Mouse (Mus musculus) lung, adult 2 months (tissue): ENCODE measurements around the gene Epas1.

Experiments
- CTCF ChIP-seq: fragments of 200-500 bp; IDR thresholded peaks from 2 replicates; pipeline ENCODE4 v1.5.1; 2011; ENCODE audit warnings: mild to moderate bottlenecking, low read length, control low read depth; ENCODE audit not compliant: insufficient read depth
- POLR2A ChIP-seq: fragments of 200-500 bp; IDR thresholded peaks from 2 replicates; pipeline ENCODE4 v1.6.1; 2011; ENCODE audit warnings: low read depth, mild to moderate bottlenecking, control low read depth, low read length, borderline replicate concordance; ENCODE audit errors: extremely low read depth

GRCm38 (mm10) chr17:86876940-86877339, 123.4 kb downstream of the Epas1 start:
- TF ChIP-seq CTCF, result no peak
- no peak for TF ChIP-seq POLR2A
